Mouse (Mus musculus) kidney, adult 9 months (tissue): ENCODE data around the gene Fank1.

Experiments used
- DNase-seq: peaks from one replicate; pipeline ENCODE4 v3.0.0; 2022

The Fank1 gene

DNA sequence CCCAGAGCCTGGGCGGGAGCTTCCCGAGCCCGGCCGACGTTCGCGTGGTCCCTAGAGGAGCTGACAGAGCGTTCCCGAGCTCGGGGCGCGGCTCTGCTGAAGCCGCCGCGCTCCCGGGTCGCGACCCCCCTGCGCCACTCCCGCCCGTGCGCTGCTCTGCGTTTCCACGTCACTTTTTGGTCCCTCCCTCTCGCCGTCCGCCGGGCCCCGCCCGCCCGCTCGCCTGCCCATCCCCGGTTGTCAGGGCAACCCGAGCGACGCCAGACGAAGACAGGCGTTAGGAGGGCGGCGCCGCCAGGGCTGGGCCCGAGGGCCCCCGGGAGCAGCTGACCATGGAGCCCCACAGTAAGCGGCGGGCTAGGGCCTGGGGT lies at the start of gene Fank1:
Gene Fank1, plus strand, starts transcription at position 236 of the 371 bp plus-strand sequence.
- DNase-seq: peak; percentile 82

DNA sequence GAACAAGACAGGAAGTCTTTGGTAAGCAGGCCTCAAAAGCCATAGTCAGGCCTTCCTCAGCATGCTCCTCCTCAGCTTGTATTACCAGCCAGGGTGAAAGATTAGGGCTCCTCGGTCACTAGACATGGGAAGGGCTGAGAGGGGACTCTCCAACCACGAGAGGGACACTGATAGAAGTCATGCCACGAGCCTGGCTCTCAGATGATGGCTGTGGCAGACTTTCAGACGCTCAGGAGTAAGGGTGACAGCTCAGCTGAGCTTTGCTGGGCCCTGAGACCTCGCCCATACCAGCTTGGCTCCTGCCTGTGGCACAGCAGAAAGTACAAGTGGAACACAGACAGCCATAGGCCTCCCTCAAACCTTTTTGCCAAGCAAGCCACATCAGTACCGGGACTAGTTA lies 49.6 kb upstream of the Fank1 start:
- no peak for DNase-seq

DNA sequence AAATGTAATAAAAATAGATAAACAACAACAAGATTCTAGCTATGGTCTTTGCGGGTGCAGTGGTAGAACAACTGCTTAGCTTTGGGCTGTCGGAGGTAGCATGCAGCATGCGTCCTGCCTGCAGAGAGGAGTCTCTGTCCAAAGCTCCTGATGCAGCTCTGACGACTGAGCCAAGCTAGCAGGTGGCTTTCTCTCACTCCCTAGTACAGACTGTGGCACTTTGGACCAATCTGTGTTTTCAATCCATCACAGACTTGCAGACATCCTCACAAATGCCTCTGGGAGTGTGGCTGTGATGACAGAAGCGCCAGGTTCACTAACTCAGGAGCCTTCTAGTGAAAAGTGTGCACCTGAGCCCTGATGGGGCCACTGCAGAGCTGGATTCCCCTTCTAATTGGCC lies 47.3 kb upstream of the Fank1 start:
- DNase-seq: no peak

DNA sequence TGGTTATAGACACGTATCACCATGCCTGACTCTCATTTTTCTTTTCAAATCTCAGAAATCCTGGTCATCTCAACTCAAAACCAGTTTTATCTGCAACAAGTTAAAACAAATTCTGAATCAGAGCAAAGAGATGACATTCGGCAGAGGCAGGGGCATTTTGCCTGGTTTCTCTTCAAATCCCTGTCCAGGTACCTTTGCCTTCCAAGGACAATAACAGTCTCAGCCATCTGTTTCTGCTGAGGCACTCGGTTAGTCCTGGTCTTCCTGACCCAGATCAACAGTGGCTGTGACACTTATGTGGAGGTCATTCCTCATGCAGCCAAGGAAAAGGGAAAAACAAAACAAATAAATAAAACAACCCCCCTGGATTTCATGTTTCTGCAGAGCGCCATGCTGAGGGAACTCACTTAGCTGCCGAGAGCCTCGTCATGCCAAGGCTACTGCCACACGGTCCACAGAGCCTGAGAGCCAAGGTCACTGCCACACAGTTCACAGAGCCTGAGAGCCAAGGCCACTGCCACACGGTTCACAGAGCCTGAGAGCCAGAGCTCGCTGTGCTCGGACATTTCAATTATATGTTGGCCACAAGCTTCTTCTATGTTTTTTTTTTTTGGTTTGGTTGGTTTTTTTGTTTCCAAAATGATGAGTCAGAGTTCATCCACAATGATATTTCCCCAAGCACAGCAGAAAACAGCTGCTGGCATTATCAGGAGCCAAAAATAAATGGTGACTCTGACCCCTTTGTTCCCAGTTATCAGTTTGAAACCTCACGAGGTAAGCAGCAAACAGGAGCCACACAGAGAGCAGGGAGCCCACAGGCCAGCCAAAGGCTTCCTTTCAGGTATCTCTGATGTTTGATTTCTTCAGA lies 46.1 kb upstream of the Fank1 start:
- peak; percentile 23 for DNase-seq

DNA sequence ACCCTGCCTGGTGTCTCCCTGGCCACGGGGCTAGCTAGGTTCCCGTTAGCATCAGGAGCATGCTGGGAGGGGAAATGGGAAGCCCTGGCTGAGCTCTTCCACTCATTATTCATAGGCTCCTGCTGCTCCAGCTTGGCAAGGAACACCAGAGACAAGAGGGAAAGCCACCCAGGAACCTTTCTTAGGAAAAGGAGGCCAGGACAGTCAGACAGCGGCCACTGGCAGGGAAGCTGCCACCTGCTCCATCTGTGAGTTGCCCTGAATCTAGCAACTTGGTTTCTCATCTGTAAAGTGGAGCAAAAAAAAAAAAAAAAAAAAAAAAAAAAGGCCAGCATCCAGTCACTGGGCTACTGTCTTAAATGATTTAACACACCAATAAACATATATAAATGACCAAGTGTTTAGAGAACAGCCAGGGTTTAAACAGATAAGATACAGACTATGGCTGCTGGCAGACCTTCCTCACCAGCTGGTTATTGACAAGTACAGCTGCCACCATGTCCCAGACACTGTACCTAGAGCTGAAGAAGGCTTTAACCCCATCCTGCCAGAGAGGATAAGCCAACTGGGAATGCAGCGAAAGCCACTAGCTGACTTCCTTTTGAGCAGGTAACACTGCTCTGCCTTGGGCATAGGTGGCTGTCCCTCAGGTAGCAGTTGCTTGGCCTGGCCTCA lies 44.6 kb upstream of the Fank1 start:
- no peak for DNase-seq

DNA sequence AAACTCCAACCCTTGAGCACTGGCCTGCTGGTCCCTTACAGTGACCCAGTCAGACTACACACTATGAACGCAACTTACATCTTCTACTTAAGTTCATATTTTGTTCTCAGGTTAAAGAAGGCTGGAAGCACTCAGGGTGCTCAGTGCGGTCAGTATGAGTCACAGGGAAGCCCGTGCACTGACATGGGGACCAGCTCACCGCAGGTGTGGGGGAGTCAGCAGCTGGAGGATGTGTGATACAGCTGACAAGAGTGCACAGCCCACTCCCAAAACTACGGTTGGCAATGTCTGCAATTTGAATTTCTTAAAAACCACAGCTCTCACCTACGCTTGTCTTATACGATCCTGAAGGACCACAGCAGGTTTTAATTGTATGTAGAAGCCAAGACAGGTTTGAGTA lies 36.1 kb upstream of the Fank1 start:
- no peak for DNase-seq

DNA sequence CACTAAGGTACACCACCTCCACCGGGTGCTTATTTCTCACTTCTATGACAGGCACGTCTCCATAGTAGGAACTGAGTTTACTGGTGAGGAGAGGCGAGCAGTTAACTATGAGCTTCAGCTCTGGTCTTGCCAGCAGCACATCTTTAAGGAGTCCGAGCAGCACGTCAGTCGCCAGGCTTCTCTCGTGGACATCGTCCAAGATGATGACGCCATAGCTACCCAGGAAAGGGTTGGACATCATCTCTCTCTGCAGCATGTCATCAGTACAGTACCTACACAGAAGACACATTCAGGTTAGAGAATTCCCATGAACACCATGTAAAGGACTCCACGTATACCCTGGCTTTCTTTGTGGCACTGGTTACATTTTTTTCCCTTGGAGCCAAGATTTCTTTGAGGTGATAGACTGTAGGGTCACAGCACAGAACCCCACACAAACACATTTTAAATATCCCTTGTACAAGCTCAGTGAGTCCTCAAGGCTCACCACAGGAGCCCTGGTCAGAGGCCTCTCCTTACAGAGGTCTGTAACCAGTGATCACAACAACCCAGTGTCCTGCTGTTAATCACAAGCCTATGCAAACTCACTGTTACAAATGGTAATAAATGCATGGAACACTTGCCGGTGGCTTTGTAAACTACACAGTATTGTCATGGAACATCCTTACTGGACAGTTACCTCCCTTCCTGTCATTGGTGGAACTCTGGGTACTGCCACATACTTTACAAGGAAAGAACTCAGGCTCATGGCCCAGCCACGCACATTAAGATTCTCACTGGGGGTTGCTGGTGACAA lies 33.9 kb upstream of the Fank1 start:
- no peak for DNase-seq

DNA sequence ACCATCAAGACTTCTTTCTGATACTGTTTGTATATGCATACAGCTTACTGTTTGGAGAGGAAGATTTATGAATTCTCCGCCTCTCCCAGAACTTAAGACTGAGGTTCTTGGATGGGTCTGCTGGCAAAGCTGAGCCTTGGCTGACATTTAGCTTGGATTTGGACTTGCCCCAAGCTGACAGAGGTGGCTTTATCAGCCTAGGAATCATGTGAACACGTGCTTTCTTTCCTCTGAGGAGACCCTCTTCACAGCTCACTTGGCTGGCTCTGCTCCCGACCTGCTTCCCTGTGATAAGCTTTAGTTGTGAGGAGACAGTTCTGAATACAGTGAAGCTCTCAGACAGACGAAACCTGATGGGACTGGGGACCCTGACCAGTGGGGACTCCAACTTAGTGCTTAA lies 33.0 kb upstream of the Fank1 start:
- no peak for DNase-seq

DNA sequence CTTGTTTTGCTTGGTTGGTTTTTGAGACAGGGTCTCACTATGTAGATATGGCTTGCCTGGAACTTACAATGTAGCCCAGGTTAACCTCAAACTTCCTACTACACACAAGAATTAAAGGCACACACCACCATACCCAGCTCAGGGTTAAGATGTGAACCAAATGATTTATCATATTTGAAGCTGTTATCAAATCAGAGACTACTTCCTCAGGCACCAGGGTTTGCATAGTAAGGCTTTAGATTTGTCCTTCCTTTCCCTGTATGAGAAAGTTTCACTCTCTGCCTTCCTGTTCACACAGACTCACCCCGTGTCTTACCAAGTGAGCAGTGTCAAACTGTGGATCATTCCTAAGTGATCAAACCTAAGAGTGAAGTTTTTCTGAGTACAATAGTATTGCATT lies 32.5 kb upstream of the Fank1 start:
- no peak for DNase-seq

DNA sequence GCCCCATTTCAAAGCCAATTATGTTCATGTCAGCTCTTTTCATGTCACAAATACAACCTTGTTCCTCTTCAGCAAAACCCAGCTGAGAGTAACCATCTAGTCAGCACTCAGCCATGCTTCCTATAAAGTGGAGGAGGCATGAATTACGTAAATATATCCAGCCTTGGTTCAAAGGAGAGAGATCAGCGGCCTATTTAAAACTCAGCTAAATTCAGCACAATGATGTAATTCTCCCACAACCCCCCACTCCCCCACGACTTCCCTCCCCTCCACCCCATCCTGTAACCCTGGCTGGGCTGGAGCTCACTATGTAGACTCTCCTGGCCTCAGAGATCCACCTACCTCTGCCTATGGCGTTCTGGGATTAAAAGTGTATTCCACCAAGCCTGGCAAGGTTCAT lies 32.0 kb upstream of the Fank1 start:
- DNase-seq: no peak

DNA sequence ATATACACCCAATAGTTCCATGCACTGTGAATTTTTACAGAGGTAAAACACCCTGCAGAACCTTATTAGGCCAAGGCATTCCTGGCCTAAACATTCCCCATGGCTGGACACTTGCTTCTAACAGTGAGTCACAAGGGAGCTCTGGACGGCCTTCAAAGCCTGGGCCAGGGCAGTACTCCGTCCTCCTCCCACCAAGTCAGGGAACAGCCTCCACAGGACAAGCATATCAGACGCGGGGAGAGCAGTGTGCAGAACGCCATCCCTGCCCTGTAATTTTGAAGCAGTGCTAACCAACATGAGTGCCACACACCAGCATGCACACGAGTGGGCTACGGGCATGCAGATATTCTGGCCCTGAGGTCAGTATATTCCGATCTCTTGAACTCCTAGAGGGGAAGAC lies 29.3 kb upstream of the Fank1 start:
- no peak for DNase-seq

DNA sequence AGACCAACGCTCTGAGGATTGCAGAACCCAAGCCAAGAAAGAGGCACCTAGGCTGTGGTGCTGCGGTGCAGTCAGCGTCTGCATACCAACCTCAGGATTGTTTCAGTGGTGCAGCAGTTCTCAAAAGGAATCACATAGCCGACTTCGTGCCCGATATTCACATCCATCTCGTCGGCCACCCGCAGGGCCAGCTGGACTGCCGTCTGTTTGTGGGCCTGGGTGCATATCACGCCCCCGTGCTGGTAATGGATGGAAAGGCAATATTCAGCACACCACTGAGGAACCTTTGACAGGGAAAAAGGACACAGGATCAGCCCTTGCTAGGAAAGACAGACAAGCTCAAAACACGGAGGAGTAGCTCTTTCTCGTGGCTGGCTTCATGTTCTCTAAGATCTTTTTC lies 27.9 kb upstream of the Fank1 start:
- DNase-seq: no peak

DNA sequence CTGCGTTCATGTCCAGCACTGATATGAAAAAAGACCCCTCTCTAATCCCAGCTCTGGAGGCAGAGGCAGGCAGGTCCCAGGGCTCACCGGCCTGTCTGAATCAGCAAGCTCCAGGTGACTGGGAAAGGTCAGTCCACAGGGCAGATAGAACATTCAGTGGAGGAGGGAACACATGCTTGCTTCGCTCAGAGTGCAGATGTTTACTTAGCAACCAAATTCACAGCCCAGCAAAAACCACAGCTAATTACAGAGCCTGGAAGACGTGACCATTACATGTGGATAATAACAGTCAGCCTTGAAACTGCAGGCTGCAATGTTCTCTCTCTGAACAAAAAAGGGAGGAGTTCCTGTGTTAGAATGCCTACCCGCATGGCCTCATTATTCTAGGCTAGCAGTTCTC lies 26.0 kb upstream of the Fank1 start:
- DNase-seq: peak; percentile 26

DNA sequence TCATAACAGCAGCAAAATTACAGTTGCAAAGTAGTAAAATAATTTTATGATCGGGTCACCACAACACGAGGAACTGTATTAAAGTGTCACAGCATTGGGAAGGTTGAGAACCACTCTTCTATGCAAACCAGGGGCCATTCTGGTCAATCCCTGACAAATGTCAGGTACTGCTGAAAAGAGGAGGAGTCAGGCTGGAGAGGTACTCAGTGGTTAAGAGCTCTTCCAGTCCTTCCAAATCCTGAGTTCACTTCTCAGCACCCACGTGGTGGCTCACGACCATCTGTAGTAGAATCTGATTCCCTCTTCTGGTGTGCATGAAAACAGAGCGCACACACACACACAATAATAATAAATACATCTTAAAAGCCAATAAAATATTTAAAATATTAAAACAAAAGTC lies 25.5 kb upstream of the Fank1 start:
- no peak for DNase-seq

DNA sequence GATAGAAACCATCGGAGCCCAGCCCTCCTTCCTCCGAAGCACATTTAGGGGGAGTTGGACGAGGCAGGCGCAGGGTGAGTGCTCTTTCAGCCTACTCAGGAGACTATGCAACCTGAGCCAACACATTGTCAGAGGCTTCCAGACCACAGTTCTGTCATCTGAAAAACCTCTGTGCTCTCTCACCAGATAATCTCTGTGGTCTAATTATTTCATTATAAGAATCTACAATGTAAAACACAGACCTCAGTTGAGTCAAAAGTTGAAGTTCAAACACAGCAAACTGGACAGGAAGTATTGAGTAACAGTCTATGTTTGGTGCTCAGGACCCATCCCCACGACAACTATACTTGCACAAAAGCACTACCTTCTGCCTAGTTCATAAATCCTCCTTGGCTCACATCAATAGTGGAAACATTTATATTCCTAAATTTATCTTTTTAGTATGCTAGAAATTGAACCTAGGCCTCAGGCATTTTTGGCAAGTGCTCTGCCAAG lies 18.7 kb upstream of the Fank1 start:
- DNase-seq: no peak

DNA sequence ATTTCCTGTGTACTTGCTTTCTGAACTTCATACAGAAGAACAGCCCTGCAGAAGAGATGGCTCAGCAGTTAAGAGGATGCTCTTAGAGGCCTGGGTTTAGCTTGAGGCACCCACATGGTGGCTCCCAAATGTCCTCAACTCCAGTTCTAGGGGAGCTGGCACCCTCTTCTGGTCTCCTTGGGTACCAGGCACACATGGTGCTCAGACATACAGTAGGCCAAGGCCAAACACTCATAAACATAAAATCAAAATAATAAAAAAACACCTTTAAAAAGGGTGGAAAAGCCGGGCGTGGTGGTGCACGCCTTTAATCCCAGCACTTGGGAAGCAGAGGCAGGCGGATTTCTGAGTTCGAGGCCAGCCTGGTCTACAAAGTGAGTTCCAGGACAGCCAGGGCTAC lies 17.9 kb upstream of the Fank1 start:
- no peak for DNase-seq

DNA sequence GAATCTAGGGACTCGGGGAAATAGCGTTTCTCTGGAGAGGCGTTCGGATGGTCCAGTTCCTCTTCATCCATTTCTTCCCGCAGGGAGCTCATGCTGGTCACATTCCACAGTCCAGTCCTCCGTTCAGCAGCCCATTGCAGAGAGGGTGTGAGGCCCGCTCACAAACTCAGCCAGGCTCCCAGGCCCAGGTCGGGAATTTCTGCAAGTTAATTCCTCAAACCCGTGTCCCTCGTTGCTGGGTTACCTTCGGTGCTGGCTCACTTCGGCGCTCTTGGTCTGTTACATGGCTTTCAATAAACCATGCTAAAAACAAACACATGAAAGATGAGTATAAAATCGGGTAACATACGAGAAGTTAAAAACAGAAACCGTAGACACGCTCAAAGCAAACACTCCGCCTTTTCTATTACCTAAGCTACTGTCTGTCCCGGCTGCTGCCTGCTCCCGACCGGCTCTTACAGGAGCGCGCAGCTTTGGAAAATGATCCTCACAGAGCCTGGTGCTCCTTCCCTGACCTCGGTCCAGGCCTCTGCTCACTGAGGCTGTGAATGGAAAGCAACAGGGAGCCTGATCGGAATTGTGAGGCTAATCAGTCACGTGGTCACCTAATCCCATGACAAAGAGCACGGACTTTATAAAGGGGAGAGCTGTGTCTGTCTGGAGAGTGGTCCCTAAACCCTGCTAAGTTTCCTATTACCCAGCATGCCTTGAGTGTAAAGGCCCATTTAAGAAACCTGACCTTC lies 16.9 kb upstream of the Fank1 start:
- no peak for DNase-seq

DNA sequence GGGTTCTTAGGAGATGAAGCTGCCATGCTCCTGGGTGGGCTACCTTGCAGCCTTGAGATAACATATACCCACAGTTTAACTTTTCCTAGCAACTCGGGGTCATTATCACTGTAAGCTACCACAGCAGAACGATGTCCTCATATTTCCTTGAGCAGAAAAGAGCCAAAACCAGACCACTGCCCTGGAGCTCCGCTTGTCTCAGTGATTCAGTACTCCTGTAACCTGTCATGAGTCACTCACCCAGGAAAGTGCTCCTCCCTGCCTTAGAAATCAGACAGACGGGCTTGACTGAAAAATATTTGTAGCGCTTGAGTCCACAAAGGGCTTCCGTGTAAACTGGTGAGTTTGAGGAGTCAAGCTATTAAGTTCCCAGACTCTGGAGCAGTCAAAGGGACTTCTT lies 14.0 kb upstream of the Fank1 start:
- DNase-seq: no peak

DNA sequence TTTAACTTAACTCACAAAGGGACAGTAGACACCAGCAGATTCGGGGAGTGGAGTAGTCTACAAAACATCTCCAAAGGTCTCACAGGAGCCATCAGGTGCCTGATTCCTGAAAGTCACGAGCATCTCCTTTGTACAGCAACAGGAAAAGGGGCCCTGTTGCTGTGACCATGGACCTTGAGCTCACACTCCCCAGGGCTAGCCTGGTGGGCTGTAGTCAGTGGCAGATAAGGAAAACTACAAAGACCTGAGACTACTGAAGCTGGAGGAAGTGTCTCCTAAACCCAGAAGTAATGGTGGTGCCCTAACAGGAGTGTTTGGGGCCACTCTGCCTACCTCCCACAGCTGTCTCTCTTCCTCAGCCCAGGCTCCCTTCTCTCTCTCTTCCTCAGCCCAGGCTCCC lies 12.2 kb upstream of the Fank1 start:
- DNase-seq: no peak

DNA sequence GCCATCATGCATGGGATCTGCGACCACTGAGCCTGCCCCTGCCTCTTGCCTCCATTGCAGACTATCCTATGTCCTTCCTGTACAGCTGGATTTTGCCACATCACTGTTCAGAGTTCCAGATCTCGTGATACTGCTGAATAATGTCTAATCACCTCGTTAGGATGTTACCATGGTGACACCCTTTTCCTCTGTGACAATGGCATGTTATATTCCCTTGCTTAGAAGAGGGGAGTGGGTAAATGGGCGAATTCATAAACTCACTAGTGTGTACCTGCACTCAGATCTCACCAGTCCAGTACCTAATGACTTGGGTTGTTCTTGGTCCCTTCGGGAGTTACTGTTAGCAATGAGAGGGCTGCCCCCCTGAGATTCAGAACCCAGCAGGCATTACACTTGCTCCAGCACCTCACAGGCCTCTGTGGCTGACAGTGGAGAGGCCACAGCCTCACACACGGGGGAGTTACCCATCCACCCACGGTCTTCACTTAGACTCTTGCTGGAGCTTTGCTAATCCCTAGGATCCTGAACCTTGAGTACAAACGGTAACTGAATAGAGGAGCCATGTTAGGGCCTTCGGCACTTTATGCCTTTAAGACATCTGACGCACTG lies 11.3 kb upstream of the Fank1 start:
- DNase-seq: no peak

DNA sequence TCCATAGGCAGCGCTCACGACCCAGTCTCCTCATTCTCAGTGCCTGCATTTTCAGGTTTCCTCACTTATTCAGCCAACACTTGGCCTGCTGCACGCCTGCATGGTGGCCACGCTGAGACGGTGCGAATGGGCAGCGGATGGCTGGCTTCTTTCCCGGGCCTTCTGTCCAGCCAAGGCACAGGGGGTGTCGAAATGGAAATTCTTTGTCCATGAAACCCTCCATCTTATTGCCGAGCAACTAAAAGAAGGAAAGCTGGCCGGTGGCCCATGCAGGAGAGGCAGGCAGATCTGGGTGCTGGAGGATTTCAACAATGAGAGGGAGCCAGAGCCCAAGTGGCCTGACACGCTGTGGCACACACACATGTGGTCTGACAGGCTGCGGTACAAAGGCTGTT lies 10.8 kb upstream of the Fank1 start:
- DNase-seq: no peak

DNA sequence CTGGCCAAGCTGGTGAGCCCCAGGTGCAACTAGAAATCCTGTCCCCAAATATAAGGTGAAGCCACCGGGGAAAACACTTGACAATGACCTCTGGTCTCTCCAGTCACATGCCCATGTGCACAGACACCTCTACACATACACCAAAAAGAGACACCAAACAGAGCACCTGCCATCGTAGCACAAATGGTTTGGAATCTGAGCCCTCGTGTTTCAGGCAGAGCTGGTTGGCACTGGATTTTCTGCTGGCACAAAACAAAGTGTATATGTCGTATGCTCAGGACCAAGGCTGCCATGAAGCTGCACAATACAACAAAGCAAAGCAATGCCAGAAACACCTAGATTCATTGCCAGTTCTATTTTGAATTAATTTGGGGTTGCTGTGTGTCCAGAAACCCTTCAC lies 8.6 kb upstream of the Fank1 start:
- no peak for DNase-seq

DNA sequence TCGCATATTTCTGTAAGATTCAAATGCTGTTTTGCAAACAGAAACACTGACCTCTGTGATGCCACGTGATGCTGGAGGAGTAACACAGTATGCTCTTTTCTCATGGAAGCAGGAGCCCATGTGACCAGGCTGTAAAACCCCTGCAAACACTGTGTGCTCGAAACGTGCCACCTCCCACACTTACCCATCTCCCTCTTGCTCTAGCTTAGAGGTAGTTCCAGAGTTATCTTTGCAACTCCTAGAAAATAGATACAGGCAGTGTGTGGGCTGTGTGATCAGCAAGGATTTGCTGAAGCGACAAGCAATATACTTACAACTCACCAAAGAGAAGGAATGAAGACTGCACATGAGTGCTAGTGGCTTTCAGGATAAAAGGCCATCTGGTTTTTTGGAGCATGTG lies 8.1 kb upstream of the Fank1 start:
- no peak for DNase-seq
